Mouse (Mus musculus) intestine, postnatal 0 days (tissue): Measurements from ENCODE around the gene Cpsf6. TPM values are rescaled to one million over a fixed set of nuclear protein-coding genes. Genes with fewer than 3 reads are reported as not detected.
A peak's percentile ranks its signal among the peaks of the same experiment; 100 is the strongest.
"Not testable (repeated sequence)": the region's sequence is repeated elsewhere in the genome, so short reads cannot be mapped to it uniquely, and the experiment has no call there.

ENCODE experiments used
- ATAC-seq: fragments of 200-750 bp; cut with Nextera tagmentation; 2 replicates; pipeline ENCODE4 v1.8.0; 2017; ENCODE audit warnings: mild to moderate bottlenecking, moderate TSS enrichment, moderate library complexity
- H3K27ac ChIP-seq: fragments of 300-500 bp; sonication (generic); 2 replicates; pipeline ENCODE4 v1.5.1; 2014; ENCODE audit warnings: mild to moderate bottlenecking, low read depth, low read length, moderate library complexity
- H3K27me3 ChIP-seq: fragments of 300-500 bp; sonication (generic); replicated peaks from 2 replicates; pipeline ENCODE4 v1.6.1; 2014; ENCODE audit warnings: low read length, mixed read lengths; ENCODE audit not compliant: control insufficient read depth, insufficient read depth
- H3K36me3 ChIP-seq: fragments of 300-500 bp; sonication (generic); 2 replicates; pipeline ENCODE4 v1.6.1; 2014; ENCODE audit warnings: mild to moderate bottlenecking, moderate library complexity; ENCODE audit not compliant: control insufficient read depth, insufficient read depth
- H3K4me1 ChIP-seq: fragments of 300-500 bp; sonication (generic); replicated peaks from 2 replicates; pipeline ENCODE4 v1.6.1; 2014; ENCODE audit warnings: antibody characterized with exemption, low read length, mixed read lengths; ENCODE audit not compliant: control insufficient read depth, insufficient read depth
- H3K4me2 ChIP-seq: fragments of 300-500 bp; sonication (generic); replicated peaks from 2 replicates; pipeline ENCODE4 v1.6.1; 2014; ENCODE audit warnings: low read depth, mild to moderate bottlenecking, moderate library complexity
- H3K4me3 ChIP-seq: fragments of 300-500 bp; sonication (generic); 2 replicates; pipeline ENCODE4 v1.5.1; 2014; ENCODE audit warnings: low read depth, low read length
- H3K9ac ChIP-seq: fragments of 300-500 bp; sonication (generic); 2 replicates; pipeline ENCODE4 v1.6.1; 2014; ENCODE audit warnings: mild to moderate bottlenecking, low read depth, low read length
- H3K9me3 ChIP-seq: fragments of 300-500 bp; sonication (generic); 2 replicates; pipeline ENCODE4 v1.6.1; 2016; ENCODE audit warnings: mixed run types; ENCODE audit not compliant: control insufficient read depth
- CTCF ChIP-seq: sonication (generic); IDR thresholded peaks from 2 replicates; pipeline ENCODE4 v1.5.1; 2016; ENCODE audit warnings: low read depth, mild to moderate bottlenecking, control low read depth, antibody characterized with exemption, moderate library complexity
- WGBS: fragments of 180-500 bp; shearing (Covaris S2); extraction: QIAGEN DNeasy Blood & Tissue Kit; methylation state at CpG from one replicate; pipeline ENCODE4 v1.1.7; 2014; 5-methylcytosine and 5-hydroxymethylcytosine counted together
- polyA plus RNA-seq: library from polyadenylated mRNA; unstranded; fragments of >200 nt; fragmentation: Nextera tagmentation; extraction: Ambion mirVana; gene quantifications from 2 replicates; pipeline ENCODE4 v1.2.1, GENCODE M21; 2015

The Cpsf6 gene
- polyA plus RNA-seq, 1 experiment from 2014 or later = 41.2 TPM

DNA sequence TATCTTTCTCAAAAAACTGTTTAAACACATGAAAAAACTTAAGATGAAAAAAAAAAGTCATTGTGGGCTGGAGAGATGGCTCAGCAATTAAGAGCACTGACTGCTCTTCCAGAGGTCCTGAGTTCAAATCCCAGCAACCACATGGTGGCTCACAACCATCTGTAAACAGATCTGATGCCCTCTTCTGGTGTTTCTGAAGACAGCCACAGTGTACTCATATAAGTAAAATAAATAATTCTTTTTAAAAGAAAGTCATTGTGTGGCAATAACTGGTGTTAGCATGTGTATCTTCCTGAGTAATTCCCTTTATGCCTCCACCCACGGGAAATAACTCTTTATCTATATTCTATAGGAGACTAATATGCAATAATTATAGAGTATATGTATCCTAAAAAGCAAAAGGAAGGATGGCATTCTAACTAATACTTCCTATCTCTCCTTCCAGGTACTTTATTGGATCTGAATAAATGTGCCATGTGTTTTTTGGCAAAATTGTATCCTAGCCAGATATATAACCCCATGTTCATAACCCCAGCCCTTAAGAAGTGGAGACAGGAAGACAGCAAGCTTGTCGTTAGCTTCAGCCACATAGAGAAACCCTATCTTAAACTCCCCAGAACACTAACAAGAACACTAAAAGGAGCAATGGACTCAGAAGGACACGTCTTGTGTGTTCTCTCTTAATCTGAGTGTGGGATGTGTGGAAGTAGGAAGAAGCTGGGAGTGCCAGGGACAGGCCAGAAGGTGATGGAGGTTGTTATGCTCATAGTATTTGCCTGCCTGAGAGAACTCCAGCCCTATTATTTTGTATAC, 15.1 kb upstream of the Cpsf6 start:
- H3K27me3 ChIP-seq = no peaks in the 10 kb centered on the region
- H3K9ac ChIP-seq = no peak overlapping the region
- H3K27ac ChIP-seq = no peak overlapping the region
- no peaks in the 10 kb centered on the region for H3K4me1 ChIP-seq
- ATAC-seq = no peak
- no peak for TF ChIP-seq CTCF
- H3K4me3 ChIP-seq = no peak overlapping the region
- WGBS = 66% methylated on average over 3 of the region's 3 CpGs
- H3K9me3 ChIP-seq = no peaks in the 10 kb centered on the region
- H3K4me2 ChIP-seq = no peak overlapping the region
- H3K36me3 ChIP-seq = no peaks in the 10 kb centered on the region

DNA sequence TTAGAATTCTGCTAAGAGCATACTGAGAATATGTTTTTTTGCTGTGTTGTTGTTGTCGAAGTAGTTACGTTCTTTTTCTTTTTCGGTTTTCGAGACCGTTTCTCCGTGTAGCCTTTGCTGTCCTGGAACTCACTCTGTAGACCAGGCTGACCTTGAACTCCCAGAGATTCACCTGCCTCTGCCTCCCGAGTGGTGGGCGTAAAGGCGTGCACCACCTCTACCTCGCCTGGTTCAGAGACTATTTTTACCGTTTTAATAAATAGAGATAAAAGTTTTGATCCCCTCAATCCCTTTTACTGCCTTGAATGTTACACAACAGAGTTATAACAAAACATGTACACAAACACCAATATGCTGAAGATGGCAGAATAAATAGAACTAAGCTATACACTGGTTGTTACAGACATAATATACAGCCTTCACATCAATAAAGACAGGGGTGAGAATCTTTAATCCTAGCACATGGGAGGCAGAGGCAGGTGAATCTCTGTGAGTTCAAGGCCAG, 14.1 kb upstream of the Cpsf6 start:
- Histone ChIP-seq H3K9me3 (no peaks in the 10 kb centered on the region), H3K9ac (peak overlapping the region; percentile 13; the same call in 1 of the 2 replicates), H3K27ac (no peak overlapping the region), H3K36me3 (no peaks in the 10 kb centered on the region), H3K27me3 (no peaks in the 10 kb centered on the region), H3K4me1 (no peaks in the 10 kb centered on the region), H3K4me2 (peak overlapping the region; percentile 62), H3K4me3 (peak overlapping the region; percentile 35)
- ATAC-seq = no peak
- no peak for TF ChIP-seq CTCF
- WGBS = 60% methylated on average over 11 of the region's 11 CpGs

DNA sequence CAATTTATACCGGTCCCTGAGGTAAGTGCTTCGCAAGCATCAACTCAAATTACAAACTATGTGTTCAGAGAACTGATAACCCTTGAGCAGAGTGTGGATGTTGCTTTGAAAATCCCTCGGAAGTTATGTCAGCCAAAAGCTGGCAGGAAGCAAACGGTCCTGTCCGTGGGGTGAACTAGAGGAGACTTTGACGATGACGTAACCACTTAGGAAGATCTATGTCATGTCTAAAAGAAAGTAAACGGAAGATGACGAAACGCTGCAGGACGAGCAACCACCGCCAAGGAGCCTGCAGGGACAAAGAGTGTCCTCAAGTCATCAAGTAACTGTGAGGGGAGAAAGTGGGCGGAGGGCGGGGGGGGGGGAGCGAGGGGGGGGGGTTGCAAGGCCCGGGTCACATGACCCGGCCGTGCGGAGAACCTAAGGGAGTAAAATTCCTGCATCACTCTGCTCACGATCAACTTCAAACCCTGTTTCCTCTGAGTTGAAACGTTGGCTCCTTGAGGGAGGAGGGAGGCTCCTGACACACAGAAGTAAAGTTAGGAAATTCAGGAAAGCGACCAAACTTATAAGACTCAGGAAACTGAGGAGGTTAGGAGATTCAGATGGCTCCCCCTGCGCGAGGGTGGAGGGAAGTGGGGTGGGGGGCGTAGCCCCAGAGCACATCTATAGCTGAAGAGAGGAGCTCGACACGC, 13.5 kb upstream of the Cpsf6 start:
- H3K27ac ChIP-seq = no peak overlapping the region
- TF ChIP-seq CTCF = no peak

DNA sequence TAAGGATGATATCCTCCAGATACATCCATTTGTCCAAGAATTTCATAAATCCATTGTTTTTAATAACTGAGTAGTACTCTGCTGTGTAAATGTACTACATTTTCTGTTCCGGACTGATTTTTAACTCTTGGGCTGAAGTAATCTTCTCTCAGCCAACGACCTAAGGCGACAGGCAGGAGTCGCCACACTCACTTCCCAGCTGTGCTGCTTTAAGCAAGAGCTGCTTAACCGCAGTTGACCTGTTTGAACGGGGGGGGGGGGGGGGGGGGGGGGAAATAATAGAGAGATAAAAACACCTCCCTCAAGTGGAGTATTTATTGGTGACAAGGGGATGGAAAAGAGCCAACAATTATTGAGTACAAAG, 13.0 kb upstream of the Cpsf6 start:
- Histone ChIP-seq H3K9ac (0 out of 2 replicates have a peak overlapping the region, but pooled peaks have one; percentile 13), H3K4me3 (peak overlapping the region; percentile 35), H3K4me1 (no peaks in the 10 kb centered on the region), H3K27ac (no peak overlapping the region), H3K4me2 (peak overlapping the region; percentile 62), H3K9me3 (no peaks in the 10 kb centered on the region), H3K27me3 (no peaks in the 10 kb centered on the region), H3K36me3 (no peaks in the 10 kb centered on the region)
- TF ChIP-seq CTCF = no peak
- no peak for ATAC-seq
- 15% methylated on average over 6 of the region's 6 CpGs for WGBS

More for the DNA sequence above, 13.5 kb upstream of the Cpsf6 start:
- H3K4me1 ChIP-seq = no peaks in the 10 kb centered on the region
- H3K36me3 ChIP-seq = no peaks in the 10 kb centered on the region
- peak; percentile 64; the same call in 1 of the 2 replicates for ATAC-seq
- no peaks in the 10 kb centered on the region for H3K9me3 ChIP-seq
- H3K4me2 ChIP-seq = peak overlapping the region; percentile 62
- H3K27me3 ChIP-seq = no peaks in the 10 kb centered on the region
- 3% methylated on average over 24 of the region's 27 CpGs for WGBS
- peak overlapping the region; percentile 35 for H3K4me3 ChIP-seq
- H3K9ac ChIP-seq = peak overlapping the region; percentile 13

DNA sequence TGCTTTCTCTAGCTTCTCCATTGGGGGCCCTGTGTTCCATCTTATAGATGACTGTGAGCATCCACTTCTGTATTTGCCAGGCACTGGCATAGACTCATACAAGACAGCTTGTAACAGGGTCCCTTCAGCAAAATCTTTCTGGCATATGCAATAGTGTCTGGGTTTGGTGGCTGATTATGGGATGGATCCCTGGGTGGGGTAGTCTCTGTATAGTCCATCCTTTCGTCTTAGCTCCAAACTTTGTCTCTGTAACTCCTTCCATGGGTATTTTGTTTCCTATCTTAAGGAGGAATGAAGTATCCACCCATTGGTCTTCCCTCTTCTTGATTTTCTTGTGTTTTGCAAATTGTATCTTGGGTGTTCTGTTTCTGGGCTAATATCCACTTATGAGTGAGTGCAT, 12.6 kb upstream of the Cpsf6 start:
- WGBS = 100% methylated on average over 1 of the region's 1 CpGs
- not testable (repeated sequence) for H3K27me3 ChIP-seq, H3K27ac ChIP-seq, H3K4me3 ChIP-seq, H3K4me1 ChIP-seq, H3K4me2 ChIP-seq, H3K36me3 ChIP-seq, ATAC-seq, H3K9ac ChIP-seq, H3K9me3 ChIP-seq

DNA sequence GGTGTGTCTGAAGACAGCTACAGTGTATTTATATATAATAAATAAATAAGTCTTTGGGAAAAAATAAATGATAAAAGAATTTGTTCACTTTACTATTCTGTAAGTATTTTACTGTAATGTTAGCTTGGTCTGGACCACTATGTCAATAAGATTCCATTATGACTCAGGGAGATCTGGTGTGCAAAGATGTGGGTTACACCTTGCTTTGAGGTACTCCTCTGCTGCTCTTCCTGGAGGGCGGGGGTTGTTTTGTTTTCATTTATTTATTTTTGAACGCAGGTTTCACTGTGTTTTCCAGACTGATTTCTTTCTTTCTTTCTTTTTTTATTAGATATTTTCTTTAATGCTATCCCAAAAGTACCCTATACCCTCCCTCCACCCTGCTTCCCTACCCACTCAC, 12.0 kb upstream of the Cpsf6 start:
- no peak overlapping the region for H3K4me2 ChIP-seq
- H3K9me3 ChIP-seq = no peaks in the 10 kb centered on the region
- no peak overlapping the region for H3K27ac ChIP-seq
- H3K27me3 ChIP-seq = no peaks in the 10 kb centered on the region
- no peak for TF ChIP-seq CTCF
- no peak overlapping the region for H3K4me3 ChIP-seq
- no peaks in the 10 kb centered on the region for H3K4me1 ChIP-seq
- WGBS = 92% methylated on average over 2 of the region's 2 CpGs
- H3K36me3 ChIP-seq = no peaks in the 10 kb centered on the region
- H3K9ac ChIP-seq = no peak overlapping the region
- ATAC-seq = no peak
